Mouse (Mus musculus) olfactory bulb, adult 2 months (tissue): ENCODE results near the gene Timp3.

ENCODE experiments used
- CTCF ChIP-seq: fragments of 200-500 bp; IDR thresholded peaks from 2 replicates; pipeline ENCODE4 v1.5.1; 2012; ENCODE audit warnings: low read depth, mild to moderate bottlenecking, low read length, moderate library complexity; ENCODE audit not compliant: insufficient read depth
- POLR2A ChIP-seq: fragments of 200-500 bp; IDR thresholded peaks from 2 replicates; pipeline ENCODE4 v1.6.1; 2012; ENCODE audit warnings: mild to moderate bottlenecking, low read depth, low read length, moderate library complexity; ENCODE audit not compliant: insufficient read depth

DNA sequence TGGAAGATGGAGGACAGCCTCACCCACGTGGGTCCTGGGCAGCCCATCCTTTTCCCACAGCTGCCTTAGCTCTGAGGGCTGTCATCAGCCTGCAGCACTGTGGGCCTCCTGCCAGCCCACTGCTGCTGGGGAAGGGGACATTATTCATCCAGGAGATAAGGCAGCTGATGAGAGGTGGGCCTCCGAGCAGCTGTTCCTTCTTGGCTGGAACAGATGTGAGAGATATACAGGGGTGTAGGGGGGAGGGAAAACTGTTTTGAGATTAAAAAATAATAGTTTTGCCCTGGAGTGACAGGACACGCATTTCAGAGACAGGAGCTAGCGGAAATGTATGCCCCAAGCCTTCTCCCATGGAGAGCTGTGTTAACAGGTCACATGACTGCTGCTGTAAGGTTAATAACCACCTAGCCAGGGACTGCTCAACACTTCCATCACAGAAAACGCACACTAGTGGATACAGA is 65.5 kb downstream of the Timp3 start:
- no peak for TF ChIP-seq CTCF
- TF ChIP-seq POLR2A = no peak
